Mouse (Mus musculus): ENCODE data around the gene A830018L16Rik. TPM values are rescaled to one million over a fixed set of nuclear protein-coding genes. Genes with fewer than 3 reads are reported as not detected.
"Not testable (repeated sequence)": the region's sequence is repeated elsewhere in the genome, so short reads cannot be mapped to it uniquely, and the experiment has no call there.

Gene A830018L16Rik
- total RNA-seq, 2 experiments from 2014 or later: not detected

DNA sequence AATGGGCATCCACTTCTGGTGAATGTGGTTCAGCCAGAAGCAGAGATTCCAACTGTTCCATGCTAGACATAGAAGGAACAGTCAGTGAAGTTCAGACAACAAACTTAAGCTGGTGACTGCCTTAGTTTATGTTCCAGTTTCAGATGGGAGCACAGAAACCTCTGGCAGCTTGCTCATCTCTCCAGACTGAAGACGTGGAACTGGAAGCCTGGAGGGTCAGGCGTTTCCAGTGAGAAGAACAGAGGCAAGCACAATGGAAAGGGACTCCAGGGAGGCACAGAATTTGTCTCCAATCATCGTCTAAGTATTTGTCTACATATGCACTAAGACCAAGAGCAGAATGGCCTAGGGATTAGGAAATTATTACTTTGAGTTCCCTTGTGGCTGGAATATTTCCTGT, 576.1 kb downstream of the A830018L16Rik start:
- ATAC-seq (replicated peaks; ENCODE audit: poor library complexity, severe bottlenecking): no peak

- no peak for ATAC-seq (replicated peaks; ENCODE audit: poor library complexity, severe bottlenecking)
Measured at GRCm38 (mm10) chr1:11996297-11996878, 582.5 kb downstream of the A830018L16Rik start.

DNA sequence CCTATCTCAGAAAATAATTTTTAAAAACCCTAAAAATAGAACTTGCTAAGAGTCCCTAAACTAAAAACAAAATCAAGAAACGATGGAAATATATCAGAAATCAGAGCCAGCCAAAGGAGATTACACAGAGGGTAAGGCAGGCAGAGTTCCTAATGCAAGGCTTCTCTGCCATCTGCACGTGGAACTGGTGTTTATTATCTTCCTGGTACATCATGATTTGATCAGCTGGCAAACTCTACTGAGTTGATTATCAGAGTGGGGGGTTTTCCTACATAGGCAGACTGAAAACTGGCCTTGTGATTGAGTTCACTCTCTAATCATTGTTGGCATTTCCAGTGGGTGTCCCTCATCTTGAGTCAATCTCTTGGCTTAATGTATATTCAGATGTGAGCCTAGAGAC, 583.7 kb downstream of the A830018L16Rik start:
- ATAC-seq (replicated peaks; ENCODE audit: poor library complexity, severe bottlenecking): no peak

DNA sequence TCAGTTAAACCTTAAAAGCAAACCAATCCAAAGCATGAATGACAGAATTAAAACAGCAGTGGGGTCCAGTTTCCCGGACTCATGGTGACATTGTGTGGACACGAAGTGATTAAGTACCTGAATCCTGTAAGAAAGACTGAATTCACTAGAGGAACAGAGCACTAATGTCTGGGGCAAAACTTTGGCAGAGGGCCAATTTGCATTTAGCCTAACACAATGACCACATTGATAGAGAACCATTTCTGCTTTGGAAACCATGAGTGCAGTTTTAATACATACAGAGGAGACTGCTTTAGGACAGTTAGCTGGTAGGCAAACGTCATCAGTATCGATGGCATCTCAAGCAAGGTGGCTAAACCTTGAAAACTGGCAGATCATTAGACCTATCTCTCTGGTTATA, 586.7 kb downstream of the A830018L16Rik start:
- no peak for ATAC-seq (replicated peaks; ENCODE audit: poor library complexity, severe bottlenecking)

GRCm38 (mm10) chr1:12008789-12009550, 595.1 kb downstream of the A830018L16Rik start:
- ATAC-seq (replicated peaks; ENCODE audit: poor library complexity, severe bottlenecking): no peak

DNA sequence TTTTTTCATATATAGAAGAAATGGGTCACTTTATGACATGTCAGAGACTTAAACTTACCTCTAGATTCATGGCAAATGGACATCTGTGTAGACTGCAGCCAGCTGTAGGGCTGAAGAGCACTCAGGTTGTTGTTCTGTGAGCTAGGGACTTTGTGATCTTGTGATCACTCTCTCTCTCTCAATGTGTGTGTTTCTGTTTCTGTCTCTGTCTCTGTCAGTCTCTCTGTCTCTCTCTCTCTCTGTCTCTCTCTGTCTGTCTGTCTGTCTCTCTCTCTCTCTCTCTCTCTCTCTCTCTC, 595.6 kb downstream of the A830018L16Rik start:
- ATAC-seq (replicated peaks; ENCODE audit: poor library complexity, severe bottlenecking): no peak

GRCm38 (mm10) chr1:12010607-12011006, 596.7 kb downstream of the A830018L16Rik start:
- no peak for ATAC-seq (replicated peaks; ENCODE audit: poor library complexity, severe bottlenecking)

DNA sequence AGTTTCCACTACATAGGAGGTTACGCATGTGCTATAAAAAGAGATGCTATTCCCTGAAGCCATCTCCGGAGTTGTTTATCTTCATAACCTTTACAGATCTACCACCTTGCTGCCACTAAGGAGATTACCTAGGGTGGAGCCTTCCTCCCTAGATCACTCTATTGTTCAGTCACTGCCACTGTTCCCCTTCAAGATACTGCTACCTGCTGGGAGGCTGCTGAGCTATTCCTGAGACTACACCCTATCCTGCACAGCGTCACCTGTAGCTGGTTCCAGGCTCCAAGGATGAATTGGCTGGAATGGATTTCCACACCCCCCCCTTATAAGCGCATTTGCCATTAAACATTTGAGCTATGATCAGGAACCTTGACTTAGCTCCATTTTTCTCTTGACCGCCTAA, 606.7 kb downstream of the A830018L16Rik start:
- not testable (repeated sequence) for ATAC-seq (replicated peaks; ENCODE audit: poor library complexity, severe bottlenecking)
